Mouse (Mus musculus) stomach, embryonic 16.5 days (tissue): ENCODE data around the gene Pfn1. TPM values are rescaled to one million over a fixed set of nuclear protein-coding genes. Genes with fewer than 3 reads are reported as not detected.

Source experiments
- ATAC-seq: fragments of 200-750 bp; cut with Nextera tagmentation; 2 replicates; pipeline ENCODE4 v1.8.0; 2017; ENCODE audit warnings: moderate number of reproducible peaks, moderate TSS enrichment; ENCODE audit not compliant: insufficient read depth, low FRiP score
- H3K27ac ChIP-seq: fragments of 300-500 bp; sonication (generic); 2 replicates; pipeline ENCODE4 v1.5.1; 2014; ENCODE audit warnings: low read length
- H3K27me3 ChIP-seq: fragments of 300-500 bp; sonication (generic); 2 replicates; pipeline ENCODE4 v1.6.1; 2014; ENCODE audit warnings: low read length, control low read depth, mixed read lengths; ENCODE audit not compliant: control insufficient read depth, insufficient read depth
- H3K36me3 ChIP-seq: fragments of 300-500 bp; sonication (generic); 2 replicates; pipeline ENCODE4 v1.6.1; 2014; ENCODE audit warnings: low read length; ENCODE audit not compliant: control insufficient read depth, insufficient read depth
- H3K4me1 ChIP-seq: fragments of 300-500 bp; sonication (generic); 2 replicates; pipeline ENCODE4 v1.6.1; 2014; ENCODE audit warnings: low read length, control low read depth, mixed read lengths; ENCODE audit not compliant: control insufficient read depth, insufficient read depth
- H3K4me2 ChIP-seq: fragments of 300-500 bp; sonication (generic); 2 replicates; pipeline ENCODE4 v1.6.1; 2014; ENCODE audit warnings: low read depth, low read length, mixed read lengths
- H3K4me3 ChIP-seq: fragments of 300-500 bp; sonication (generic); replicated peaks from 2 replicates; pipeline ENCODE4 v1.5.1; 2014; ENCODE audit warnings: mild to moderate bottlenecking, low read length
- H3K9ac ChIP-seq: fragments of 300-500 bp; sonication (generic); 2 replicates; pipeline ENCODE4 v1.6.1; 2014; ENCODE audit warnings: low read length
- H3K9me3 ChIP-seq: fragments of 300-500 bp; sonication (generic); replicated peaks from 2 replicates; pipeline ENCODE4 v1.6.1; 2016; ENCODE audit warnings: low read length, control low read depth; ENCODE audit not compliant: control insufficient read depth
- WGBS: fragments of 180-500 bp; shearing (Covaris S2); extraction: QIAGEN DNeasy Blood & Tissue Kit; methylation state at CpG from one replicate; pipeline ENCODE4 v1.1.7; 2014; 5-methylcytosine and 5-hydroxymethylcytosine counted together
- polyA plus RNA-seq: library from polyadenylated mRNA; unstranded; fragments of >200 nt; fragmentation: Nextera tagmentation; extraction: Ambion mirVana; gene quantifications from 2 replicates; pipeline ENCODE4 v1.2.1, GENCODE M21; 2015

Gene Pfn1
- polyA plus RNA-seq, 1 experiment from 2014 or later = 1,820 TPM

- Histone ChIP-seq H3K9me3 (no peaks in the 10 kb centered on the region), H3K27ac (no peak overlapping the region), H3K4me3 (no peak overlapping the region), H3K9ac (no peak overlapping the region), H3K27me3 (no peaks in the 10 kb centered on the region), H3K36me3 (peaks cover 10% of the 10 kb centered on the region; the same call in 1 of the 2 replicates), H3K4me1 (peaks cover 6% of the 10 kb centered on the region; the same call in 1 of the 2 replicates), H3K4me2 (no peak overlapping the region)
- 94% methylated on average over 8 of the region's 8 CpGs for WGBS
- no peak for ATAC-seq
Observed at GRCm38 (mm10) chr11:70679361-70679760, 24.9 kb upstream of the Pfn1 start.

- peaks cover 10% of the 10 kb centered on the region; the same call in 1 of the 2 replicates for H3K36me3 ChIP-seq
Observed at GRCm38 (mm10) chr11:70678576-70678975, 24.1 kb upstream of the Pfn1 start.

GRCm38 (mm10) chr11:70678092-70678491, 23.6 kb upstream of the Pfn1 start:
- no peak overlapping the region for H3K4me2 ChIP-seq
- H3K9ac ChIP-seq = no peak overlapping the region
- H3K9me3 ChIP-seq = no peaks in the 10 kb centered on the region
- H3K4me3 ChIP-seq = no peak overlapping the region
- H3K27ac ChIP-seq = no peak overlapping the region
- no peak for ATAC-seq
- H3K27me3 ChIP-seq = no peaks in the 10 kb centered on the region
- H3K4me1 ChIP-seq = peaks cover 6% of the 10 kb centered on the region; the same call in 1 of the 2 replicates
- H3K36me3 ChIP-seq = peaks cover 10% of the 10 kb centered on the region; the same call in 1 of the 2 replicates
- 70% methylated on average over 9 of the region's 9 CpGs for WGBS

More at GRCm38 (mm10) chr11:70678576-70678975, 24.1 kb upstream of the Pfn1 start:
- WGBS = 71% methylated on average over 2 of the region's 2 CpGs
- Histone ChIP-seq H3K4me2 (no peak overlapping the region), H3K27me3 (no peaks in the 10 kb centered on the region), H3K27ac (no peak overlapping the region), H3K9me3 (no peaks in the 10 kb centered on the region), H3K9ac (no peak overlapping the region), H3K4me1 (peaks cover 6% of the 10 kb centered on the region; the same call in 1 of the 2 replicates), H3K4me3 (no peak overlapping the region)
- ATAC-seq = no peak

GRCm38 (mm10) chr11:70674501-70674900, 20.1 kb upstream of the Pfn1 start:
- Histone ChIP-seq H3K36me3 (peaks cover 10% of the 10 kb centered on the region; the same call in 1 of the 2 replicates), H3K9ac (no peak overlapping the region), H3K9me3 (no peaks in the 10 kb centered on the region), H3K4me3 (no peak overlapping the region), H3K4me2 (no peak overlapping the region), H3K27me3 (no peaks in the 10 kb centered on the region), H3K27ac (no peak overlapping the region), H3K4me1 (peaks cover 10% of the 10 kb centered on the region; the same call in 1 of the 2 replicates)
- 66% methylated on average over 11 of the region's 11 CpGs for WGBS
- no peak for ATAC-seq

- WGBS = 85% methylated on average over 6 of the region's 6 CpGs
- Histone ChIP-seq H3K27me3 (no peaks in the 10 kb centered on the region), H3K4me2 (no peak overlapping the region), H3K4me1 (peaks cover 10% of the 10 kb centered on the region; the same call in 1 of the 2 replicates), H3K9me3 (no peaks in the 10 kb centered on the region), H3K9ac (no peak overlapping the region), H3K27ac (no peak overlapping the region), H3K36me3 (peaks cover 6% of the 10 kb centered on the region; the same call in 1 of the 2 replicates), H3K4me3 (no peak overlapping the region)
- no peak for ATAC-seq
Observed at GRCm38 (mm10) chr11:70674014-70674413, 19.6 kb upstream of the Pfn1 start.

GRCm38 (mm10) chr11:70671333-70672047, 17.0 kb upstream of the Pfn1 start:
- H3K27me3 ChIP-seq = no peaks in the 10 kb centered on the region
- H3K9ac ChIP-seq = 0 out of 2 replicates have a peak overlapping the region, but pooled peaks have one; percentile 7
- ATAC-seq = no peak
- no peak overlapping the region for H3K4me2 ChIP-seq
- H3K4me3 ChIP-seq = no peak overlapping the region
- H3K4me1 ChIP-seq = peaks cover 21% of the 10 kb centered on the region
- H3K9me3 ChIP-seq = no peaks in the 10 kb centered on the region
- 0 out of 2 replicates have a peak, but pooled peaks cover 5% of the 10 kb centered on the region for H3K36me3 ChIP-seq
- WGBS = 86% methylated on average over 16 of the region's 16 CpGs
- no peak overlapping the region for H3K27ac ChIP-seq

GRCm38 (mm10) chr11:70670483-70670882, 16.0 kb upstream of the Pfn1 start:
- no peaks in the 10 kb centered on the region for H3K9me3 ChIP-seq
- peak overlapping the region; percentile 99 for H3K27ac ChIP-seq
- H3K27me3 ChIP-seq = no peaks in the 10 kb centered on the region
- peak overlapping the region; percentile 73 for H3K4me3 ChIP-seq
- ATAC-seq = no peak
- 35% methylated on average over 14 of the region's 14 CpGs for WGBS
- 0 out of 2 replicates have a peak, but pooled peaks cover 5% of the 10 kb centered on the region for H3K36me3 ChIP-seq
- H3K9ac ChIP-seq = peak overlapping the region; percentile 84
- H3K4me2 ChIP-seq = peak overlapping the region; percentile 87
- peaks cover 21% of the 10 kb centered on the region for H3K4me1 ChIP-seq

- 0% methylated on average over 31 of the region's 31 CpGs for WGBS
- peak overlapping the region; percentile 84 for H3K9ac ChIP-seq
- H3K9me3 ChIP-seq = no peaks in the 10 kb centered on the region
- peak overlapping the region; percentile 73 for H3K4me3 ChIP-seq
- ATAC-seq = peak; percentile 15; the same call in 1 of the 2 replicates
- H3K36me3 ChIP-seq = peaks cover 2% of the 10 kb centered on the region; the same call in 1 of the 2 replicates
- H3K27ac ChIP-seq = peak overlapping the region; percentile 99
- peaks cover 21% of the 10 kb centered on the region for H3K4me1 ChIP-seq
- no peaks in the 10 kb centered on the region for H3K27me3 ChIP-seq
- H3K4me2 ChIP-seq = peak overlapping the region; percentile 87
Observed at GRCm38 (mm10) chr11:70669582-70670345, 15.3 kb upstream of the Pfn1 start.
